Mouse (Mus musculus) hindbrain, embryonic 16.5 days (tissue): ENCODE measurements around the gene Rln3. TPM values are rescaled to one million over a fixed set of nuclear protein-coding genes. Genes with fewer than 3 reads are reported as not detected.

Source experiments
- ATAC-seq: fragments of 200-750 bp; cut with Nextera tagmentation; 2 replicates; pipeline ENCODE4 v1.8.0; 2017; ENCODE audit warnings: moderate TSS enrichment, moderate library complexity
- H3K27ac ChIP-seq: fragments of 300-500 bp; sonication (generic); 2 replicates; pipeline ENCODE4 v1.5.1; 2014; ENCODE audit warnings: low read depth, mild to moderate bottlenecking, control low read depth, low read length, moderate library complexity
- H3K27me3 ChIP-seq: fragments of 300-500 bp; sonication (generic); replicated peaks from 2 replicates; pipeline ENCODE4 v1.6.1; 2014; ENCODE audit warnings: low read length; ENCODE audit not compliant: control insufficient read depth, insufficient read depth
- H3K36me3 ChIP-seq: fragments of 300-500 bp; sonication (generic); 2 replicates; pipeline ENCODE4 v1.6.1; 2014; ENCODE audit warnings: mild to moderate bottlenecking, low read length, moderate library complexity, mixed read lengths; ENCODE audit not compliant: control insufficient read depth, insufficient read depth
- H3K4me1 ChIP-seq: fragments of 300-500 bp; sonication (generic); 2 replicates; pipeline ENCODE4 v1.6.1; 2014; ENCODE audit warnings: low read depth, low read length; ENCODE audit not compliant: control insufficient read depth, insufficient read depth
- H3K4me2 ChIP-seq: fragments of 300-500 bp; sonication (generic); 2 replicates; pipeline ENCODE4 v1.6.1; 2014; ENCODE audit warnings: mild to moderate bottlenecking, low read length, control low read depth, moderate library complexity
- H3K4me3 ChIP-seq: fragments of 300-500 bp; sonication (generic); 2 replicates; pipeline ENCODE4 v1.5.1; 2014; ENCODE audit warnings: mild to moderate bottlenecking, low read length, control low read depth, moderate library complexity
- H3K9ac ChIP-seq: fragments of 300-500 bp; sonication (generic); 2 replicates; pipeline ENCODE4 v1.6.1; 2014; ENCODE audit warnings: low read depth, mild to moderate bottlenecking, control low read depth, low read length, moderate library complexity
- H3K9me3 ChIP-seq: fragments of 300-500 bp; sonication (generic); 2 replicates; pipeline ENCODE4 v1.6.1; 2014; ENCODE audit warnings: mild to moderate bottlenecking, low read length, moderate library complexity; ENCODE audit not compliant: control insufficient read depth
- WGBS: fragments of 180-500 bp; shearing (Covaris S2); extraction: QIAGEN DNeasy Blood & Tissue Kit; methylation state at CpG from one replicate; pipeline ENCODE4 v1.1.7; 2014; 5-methylcytosine and 5-hydroxymethylcytosine counted together
- microRNA counts: library from miRNA; unstranded; fragments of <30 nt; microRNA quantifications from one replicate; lab custom pipeline; 2016
- microRNA-seq: library from miRNA; unstranded; fragments of <30 nt; microRNA quantifications from one replicate; pipeline ENCODE4, GENCODE M21; 2017
- polyA plus RNA-seq: library from polyadenylated mRNA; unstranded; fragments of >200 nt; fragmentation: Nextera tagmentation; extraction: Ambion mirVana; gene quantifications from 2 replicates; pipeline ENCODE4 v1.2.1, GENCODE M21; 2015

Gene Rln3
- polyA plus RNA-seq, 1 experiment from 2014 or later, result 1.8 TPM

DNA sequence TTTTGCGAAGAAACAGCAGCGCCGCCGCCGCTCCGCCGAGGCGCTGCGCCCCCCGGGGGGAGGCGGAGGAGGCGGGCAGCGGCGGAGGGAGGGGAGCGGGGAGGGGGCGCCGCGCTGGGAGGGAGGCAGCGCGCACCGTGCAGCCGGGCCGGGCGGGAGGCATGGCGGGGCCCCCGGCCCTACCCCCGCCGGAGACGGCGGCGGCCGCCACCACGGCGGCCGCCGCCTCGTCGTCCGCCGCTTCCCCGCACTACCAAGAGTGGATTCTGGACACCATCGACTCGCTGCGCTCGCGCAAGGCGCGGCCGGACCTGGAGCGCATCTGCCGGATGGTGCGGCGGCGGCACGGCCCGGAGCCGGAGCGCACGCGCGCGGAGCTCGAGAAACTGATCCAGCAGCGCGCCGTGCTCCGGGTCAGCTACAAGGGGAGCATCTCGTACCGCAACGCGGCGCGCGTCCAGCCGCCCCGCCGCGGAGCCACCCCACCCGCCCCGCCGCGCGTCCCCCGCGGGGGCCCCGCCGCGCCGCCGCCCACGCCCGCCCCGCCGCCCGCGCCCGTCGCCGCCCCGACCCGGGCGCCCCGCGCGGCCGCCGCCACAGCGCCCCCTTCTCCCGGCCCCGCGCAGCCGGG, 47.2 kb downstream of the Rln3 start, which contains the start of gene Samd1:
Gene Samd1 (plus strand): TSS at position 162 of the 631 bp plus-strand sequence.
- WGBS, result under 1% methylated on average over 45 of the region's 112 CpGs

GRCm38 (mm10) chr8:83996567-83997505, 48.0 kb downstream of the Rln3 start:
- WGBS, result under 1% methylated on average over 40 of the region's 103 CpGs
- Histone ChIP-seq H3K36me3 (peaks cover 4% of the 10 kb centered on the region; the same call in 1 of the 2 replicates), H3K4me1 (peaks cover 15% of the 10 kb centered on the region), H3K9me3 (no peaks in the 10 kb centered on the region), H3K4me3 (peak overlapping the region; percentile 82), H3K27ac (peak overlapping the region; percentile 93), H3K27me3 (no peaks in the 10 kb centered on the region; the same call in 1 of the 2 replicates), H3K4me2 (peak overlapping the region; percentile 87), H3K9ac (peak overlapping the region; percentile 87)
- ATAC-seq, result peak; percentile 77

More for the DNA sequence above, 47.2 kb downstream of the Rln3 start, which contains the start of gene Samd1:
- Histone ChIP-seq H3K36me3 (no peaks in the 10 kb centered on the region; the same call in 1 of the 2 replicates), H3K9me3 (no peaks in the 10 kb centered on the region), H3K9ac (peak within 1 kb of the TSS; percentile 87), H3K4me2 (peak within 1 kb of the TSS; percentile 87), H3K27me3 (no peaks in the 10 kb centered on the region; the same call in 1 of the 2 replicates), H3K4me3 (peak within 1 kb of the TSS; percentile 82), H3K27ac (peak within 1 kb of the TSS; percentile 93), H3K4me1 (peaks cover 15% of the 10 kb centered on the region)
- ATAC-seq, result peak; percentile 22

DNA sequence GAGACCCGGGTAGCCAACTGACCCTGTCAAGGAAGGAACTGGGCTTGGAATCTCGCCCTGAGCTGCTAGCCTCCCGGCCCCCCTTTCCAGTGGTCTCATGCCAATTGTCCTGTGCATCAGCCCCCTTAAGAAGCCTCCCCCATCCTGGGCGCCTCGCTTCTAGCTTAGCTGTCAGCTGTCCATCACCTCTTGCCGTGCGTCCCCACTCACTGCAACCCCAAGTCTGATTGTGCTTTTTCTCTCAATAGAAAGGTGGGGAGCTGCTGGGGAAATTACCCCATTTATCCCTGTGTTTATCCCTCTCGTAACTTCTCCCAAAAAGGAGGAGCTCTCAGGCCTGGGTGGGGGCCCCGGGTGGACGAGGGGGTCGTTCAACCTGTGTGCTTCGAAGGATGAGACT, 48.8 kb downstream of the Rln3 start:
- H3K9me3 ChIP-seq, result no peaks in the 10 kb centered on the region
- H3K36me3 ChIP-seq, result peaks cover 12% of the 10 kb centered on the region; the same call in 1 of the 2 replicates
- H3K27ac ChIP-seq, result no peak overlapping the region
- H3K9ac ChIP-seq, result no peak overlapping the region
- peak overlapping the region; percentile 82; the same call in 1 of the 2 replicates for H3K4me3 ChIP-seq
- peaks cover 15% of the 10 kb centered on the region for H3K4me1 ChIP-seq
- ATAC-seq, result peak; percentile 13; the same call in 1 of the 2 replicates
- peak overlapping the region; percentile 87 for H3K4me2 ChIP-seq
- H3K27me3 ChIP-seq, result no peaks in the 10 kb centered on the region; the same call in 1 of the 2 replicates
- 10% methylated on average over 12 of the region's 12 CpGs for WGBS

- no peak overlapping the region for H3K4me3 ChIP-seq
- peaks cover 29% of the 10 kb centered on the region for H3K36me3 ChIP-seq
- no peaks in the 10 kb centered on the region for H3K27me3 ChIP-seq
- H3K27ac ChIP-seq, result no peak overlapping the region
- H3K4me1 ChIP-seq, result peaks cover 8% of the 10 kb centered on the region
- H3K9me3 ChIP-seq, result no peaks in the 10 kb centered on the region
- 83% methylated on average over 3 of the region's 3 CpGs for WGBS
- no peak for ATAC-seq
- no peak overlapping the region for H3K4me2 ChIP-seq
- no peak overlapping the region for H3K9ac ChIP-seq
Measured at GRCm38 (mm10) chr8:83994030-83994429, 50.8 kb downstream of the Rln3 start.

MicroRNAs encoded within 50 kb of the gene (microRNA counts, 519-probe panel; counts per million panel counts)
- microRNA mmu-miR-1199 (lab: Ali Mortazavi, UCI), result not detected
- 2,211 counts per million, percentile 45 among the panel's probes with 10 or more counts for microRNA mmu-miR-709 (lab: Ali Mortazavi, UCI)

Small RNA genes within 50 kb of the gene (microRNA-seq; reads per million reads assigned to microRNA genes)
- gene Mir1199 (not detected), gene Mir709 (not detected), gene Mir8111 (1.2 reads per million)

Other genes with a start within 250 kb of the Rln3 start
- 50.9 and 53.0 TPM in 2 replicates for gene Adgrl1, start 144.9 kb downstream of the Rln3 start, polyA plus RNA-seq
- 0.97 and 0.98 TPM in 2 replicates for gene Gm10644, start 89.8 kb downstream of the Rln3 start, polyA plus RNA-seq
- gene Asf1b, start 89.5 kb downstream of the Rln3 start, polyA plus RNA-seq, result 9.8 and 14.6 TPM in 2 replicates
- gene Prkaca, start 72.0 kb downstream of the Rln3 start, polyA plus RNA-seq, result 202 and 254 TPM in 2 replicates
- 5.9 and 6.2 TPM in 2 replicates for gene Samd1, start 47.3 kb downstream of the Rln3 start, polyA plus RNA-seq
- 0.90 and 0.94 TPM in 2 replicates for gene 1700067K01Rik, start 43.5 kb downstream of the Rln3 start, polyA plus RNA-seq
- 1.1 TPM in 2 replicates for gene 2210011C24Rik, start 32.8 kb downstream of the Rln3 start, polyA plus RNA-seq
- gene Palm3, start 23.5 kb downstream of the Rln3 start, polyA plus RNA-seq, result 9.6 and 11.3 TPM in 2 replicates
- gene Il27ra, start 2.4 kb downstream of the Rln3 start, polyA plus RNA-seq, result 0.55 and 0.71 TPM in 2 replicates
- 1.6 and 1.7 TPM in 2 replicates for gene Gm10643, start 20.1 kb upstream of the Rln3 start, polyA plus RNA-seq
- gene Rfx1, start 21.8 kb upstream of the Rln3 start, polyA plus RNA-seq, result 7.9 and 9.0 TPM in 2 replicates
- gene Dcaf15, start 59.8 kb upstream of the Rln3 start, polyA plus RNA-seq, result 21.5 and 22.7 TPM in 2 replicates
- 0.51 and 0.55 TPM in 2 replicates for gene Podnl1, start 81.0 kb upstream of the Rln3 start, polyA plus RNA-seq
- 53.3 and 54.5 TPM in 2 replicates for gene Cc2d1a, start 102.9 kb upstream of the Rln3 start, polyA plus RNA-seq
- 2.7 and 2.9 TPM in 2 replicates for gene 4930432K21Rik, start 103.0 kb upstream of the Rln3 start, polyA plus RNA-seq
- 6.2 and 6.8 TPM in 2 replicates for gene Nanos3, start 140.2 kb upstream of the Rln3 start, polyA plus RNA-seq
- 16.2 and 22.2 TPM in 2 replicates for gene Zswim4, start 192.1 kb upstream of the Rln3 start, polyA plus RNA-seq
- 249 and 266 TPM in 2 replicates for gene D8Ertd738e, start 204.7 kb upstream of the Rln3 start, polyA plus RNA-seq
- gene Mri1, start 212.3 kb upstream of the Rln3 start, polyA plus RNA-seq, result 46.4 and 47.9 TPM in 2 replicates
- 23.0 and 25.0 TPM in 2 replicates for gene Ccdc130, start 225.4 kb upstream of the Rln3 start, polyA plus RNA-seq